13 mouse cellular contexts compared by ENCODE assay signal in genomic region chr4:148204061-148204872, GRCm38 (mm10). TPM values are rescaled to one million over a fixed set of nuclear protein-coding genes. Genes with fewer than 3 reads are reported as not detected.
DNase-seq lines count a peak whose midpoint lies in the region; ATAC-seq lines count a peak whose summit lies in the region.
"Had no signal": no experiment of that assay in that cellular context is flagged by ENCODE, and none has a peak within 500 bp of the region (broad histone marks: within the 10 kb centered on the region; RNA-seq: fewer than 3 reads in every experiment).

No protein-coding gene starts in this region.

- ATAC-seq in forebrain, embryonic 14.5 days: no peak
- ATAC-seq in neural tube, embryonic 13.5 days (ENCODE audit: low read depth): no peak
- peak; percentile 45; the same call in 1 of the 2 replicates for ATAC-seq in megakaryocyte, adult 5-6 weeks (ENCODE audit: poor library complexity, severe bottlenecking)
- ATAC-seq: Patski had no signal

- H3K27ac ChIP-seq in forebrain, embryonic 10.5 days: peak overlapping the region; percentile 60
- H3K27ac ChIP-seq in forebrain, embryonic 14.5 days (ENCODE audit: low read depth, low read length): no peak overlapping the region
- peak overlapping the region; percentile 68 for H3K27ac ChIP-seq in neural tube, embryonic 13.5 days (replicated peaks)
- H3K27ac ChIP-seq: gastrocnemius, adult 2 months; limb, embryonic 12.5 days had no signal

- no peak overlapping the region for H3K4me2 ChIP-seq in forebrain, embryonic 14.5 days (ENCODE audit: low read length)
- no peak overlapping the region for H3K4me2 ChIP-seq in neural tube, embryonic 13.5 days
- H3K4me2 ChIP-seq: limb, embryonic 12.5 days had no signal

- H3K36me3 ChIP-seq in forebrain, embryonic 10.5 days (replicated peaks): no peaks in the 10 kb centered on the region
- H3K36me3 ChIP-seq in forebrain, embryonic 14.5 days (ENCODE audit: control insufficient read depth, insufficient read depth, low read length): no peaks in the 10 kb centered on the region
- H3K36me3 ChIP-seq in neural tube, embryonic 13.5 days: no peaks in the 10 kb centered on the region
- H3K36me3 ChIP-seq: limb, embryonic 12.5 days had no signal

- no peak for DNase-seq in forebrain, embryonic 10.5 days (ENCODE audit: extremely low spot score, low spot score)
- no peak for DNase-seq in forebrain, embryonic 14.5 days (ENCODE audit: low spot score)
- no peak for DNase-seq in neural tube, embryonic 10.5 days (ENCODE audit: extremely low spot score, low spot score)
- no peak for DNase-seq in right cerebral cortex, postnatal 14 days
- DNase-seq in cerebellum, postnatal 36 days: no peak
- no peak for DNase-seq in ovary, postnatal 14 days (ENCODE audit: low spot score)
- DNase-seq: gastrocnemius, adult 2 months had no signal

- peaks cover 16% of the 10 kb centered on the region; the same call in 1 of the 2 replicates for H3K4me1 ChIP-seq in forebrain, embryonic 10.5 days
- H3K4me1 ChIP-seq in forebrain, embryonic 14.5 days (ENCODE audit: control insufficient read depth, insufficient read depth, low read length): no peaks in the 10 kb centered on the region
- H3K4me1 ChIP-seq in neural tube, embryonic 13.5 days (replicated peaks): peaks cover 25% of the 10 kb centered on the region
- H3K4me1 ChIP-seq: limb, embryonic 12.5 days had no signal

- H3K27me3 ChIP-seq in forebrain, embryonic 10.5 days (ENCODE audit: poor library complexity, severe bottlenecking): peaks cover 6% of the 10 kb centered on the region
- H3K27me3 ChIP-seq in forebrain, embryonic 14.5 days (replicated peaks; ENCODE audit: control insufficient read depth, insufficient read depth, low read length): no peaks in the 10 kb centered on the region
- no peaks in the 10 kb centered on the region for H3K27me3 ChIP-seq in neural tube, embryonic 13.5 days
- H3K27me3 ChIP-seq: Patski had no signal

- 62% methylated on average over 15 of the region's 15 CpGs for WGBS in forebrain, embryonic 10.5 days
- 51% methylated on average over 15 of the region's 15 CpGs for WGBS in forebrain, embryonic 14.5 days
- WGBS in neural tube, embryonic 13.5 days: 55% methylated on average over 15 of the region's 15 CpGs

- no peaks in the 10 kb centered on the region for H3K9me3 ChIP-seq in forebrain, embryonic 10.5 days
- H3K9me3 ChIP-seq in forebrain, embryonic 14.5 days (replicated peaks; ENCODE audit: control insufficient read depth, low read length): no peaks in the 10 kb centered on the region
- H3K9me3 ChIP-seq in neural tube, embryonic 13.5 days: no peaks in the 10 kb centered on the region
- H3K9me3 ChIP-seq: limb, embryonic 12.5 days had no signal

- H3K9ac ChIP-seq in forebrain, embryonic 14.5 days (ENCODE audit: low read length): no peak overlapping the region
- no peak overlapping the region for H3K9ac ChIP-seq in neural tube, embryonic 13.5 days
- H3K9ac ChIP-seq: limb, embryonic 12.5 days had no signal

- H3K4me3 ChIP-seq in forebrain, embryonic 10.5 days: no peak overlapping the region
- H3K4me3 ChIP-seq in forebrain, embryonic 14.5 days (ENCODE audit: low read depth, low read length): no peak overlapping the region
- H3K4me3 ChIP-seq in neural tube, embryonic 13.5 days: no peak overlapping the region
- H3K4me3 ChIP-seq: gastrocnemius, adult 2 months; limb, embryonic 12.5 days had no signal

RNA-seq across cellular contexts. Expression of gene Fbxo2, which starts 43.8 kb away (rescaled TPM):
- polyA plus RNA-seq in forebrain, embryonic 10.5 days (2016; fragmentation: Nextera tagmentation; extraction: Ambion mirVana): 0.97 and 1.4 TPM in 2 replicates
- polyA plus RNA-seq in forebrain, embryonic 14.5 days (2014; fragmentation: Nextera tagmentation; extraction: Ambion mirVana): 2.2 and 3.2 TPM in 2 replicates
- polyA plus RNA-seq in neural tube, embryonic 13.5 days (2015; fragmentation: Nextera tagmentation; extraction: Ambion mirVana): 6.1 and 6.9 TPM in 2 replicates
- total RNA-seq in megakaryocyte, adult 5-6 weeks (2015): not detected in 2 replicates
- not detected in 2 replicates for total RNA-seq in megakaryocyte, adult 5-6 weeks (2017)
- total RNA-seq: hematopoietic stem cell, adult 5-6 weeks; monocyte, adult 5-6 weeks had no signal

RNA-seq across cellular contexts. Expression of gene Fbxo44, which starts 44.0 kb away (rescaled TPM):
- polyA plus RNA-seq in forebrain, embryonic 10.5 days (2016; fragmentation: Nextera tagmentation; extraction: Ambion mirVana): 33.4 and 34.4 TPM in 2 replicates
- 70.6 and 76.3 TPM in 2 replicates for polyA plus RNA-seq in forebrain, embryonic 14.5 days (2014; fragmentation: Nextera tagmentation; extraction: Ambion mirVana)
- polyA plus RNA-seq in neural tube, embryonic 13.5 days (2015; fragmentation: Nextera tagmentation; extraction: Ambion mirVana): 81.4 and 87.6 TPM in 2 replicates
- 0.93 TPM in 1 of 2 replicates, not detected in the other for total RNA-seq in megakaryocyte, adult 5-6 weeks (2015)
- 0.61 and 0.77 TPM in 2 replicates for total RNA-seq in megakaryocyte, adult 5-6 weeks (2017)

RNA-seq across cellular contexts. Expression of gene Fbxo6, which starts 52.3 kb away (rescaled TPM):
- polyA plus RNA-seq in forebrain, embryonic 10.5 days (2016; fragmentation: Nextera tagmentation; extraction: Ambion mirVana): 8.4 and 10.4 TPM in 2 replicates
- 19.0 and 20.6 TPM in 2 replicates for polyA plus RNA-seq in forebrain, embryonic 14.5 days (2014; fragmentation: Nextera tagmentation; extraction: Ambion mirVana)
- 16.4 and 16.6 TPM in 2 replicates for polyA plus RNA-seq in neural tube, embryonic 13.5 days (2015; fragmentation: Nextera tagmentation; extraction: Ambion mirVana)
- total RNA-seq in megakaryocyte, adult 5-6 weeks (2015): 29.3 and 30.8 TPM in 2 replicates
- 13.5 and 16.8 TPM in 2 replicates for total RNA-seq in megakaryocyte, adult 5-6 weeks (2017)
